Mouse (Mus musculus): ENCODE results near the gene Crybg1. TPM values are rescaled to one million over a fixed set of nuclear protein-coding genes. Genes with fewer than 3 reads are reported as not detected.

Gene Crybg1
- total RNA-seq, 4 experiments from 2014 or later, result 1.0 to 2.0 (median 1.4) TPM

Other genes starting within 250 kb of the Crybg1 start
- 10 to 100 TPM in 2 of 4 experiments, 1 to 10 TPM in 2; 8.9 to 11.8 (median 10.3) TPM for gene Qrsl1, start 247.1 kb downstream of the Crybg1 start, total RNA-seq (2022)
- 10 to 100 TPM; 20.0 to 28.7 (median 26.3) TPM for gene Rtn4ip1, start 247.0 kb downstream of the Crybg1 start, total RNA-seq (2022)
- gene Atg5, start 119.5 kb upstream of the Crybg1 start, total RNA-seq (2022), result 10 to 100 TPM; 30.6 to 49.7 (median 36.4) TPM

Data from adrenal gland, adult 8-10 months (tissue).